Mouse (Mus musculus) stomach, postnatal 0 days (tissue): ENCODE data around the gene Yif1b.

Experiments
- CTCF ChIP-seq: IDR thresholded peaks from 2 replicates; pipeline ENCODE4 v1.5.1; 2016; ENCODE audit warnings: antibody characterized with exemption, low read depth, mild to moderate bottlenecking, moderate library complexity
- EP300 ChIP-seq: optimal IDR thresholded peaks from 2 replicates; pipeline ENCODE3; 2016; ENCODE audit warnings: antibody characterized with exemption

- TF ChIP-seq CTCF = no peak
- no peak for TF ChIP-seq EP300
Measured at GRCm38 (mm10) chr7:29283876-29284275, 45.7 kb downstream of the Yif1b start.
